Mouse (Mus musculus) lung, postnatal 36 days (tissue): ENCODE measurements around the gene Syngr3.
A peak's percentile ranks its signal among the peaks of the same experiment; 100 is the strongest.

Experiments
- DNase-seq: peaks from one replicate; pipeline ENCODE4 v3.0.0; 2022; ENCODE audit warnings: mixed read lengths

The Syngr3 gene

DNA sequence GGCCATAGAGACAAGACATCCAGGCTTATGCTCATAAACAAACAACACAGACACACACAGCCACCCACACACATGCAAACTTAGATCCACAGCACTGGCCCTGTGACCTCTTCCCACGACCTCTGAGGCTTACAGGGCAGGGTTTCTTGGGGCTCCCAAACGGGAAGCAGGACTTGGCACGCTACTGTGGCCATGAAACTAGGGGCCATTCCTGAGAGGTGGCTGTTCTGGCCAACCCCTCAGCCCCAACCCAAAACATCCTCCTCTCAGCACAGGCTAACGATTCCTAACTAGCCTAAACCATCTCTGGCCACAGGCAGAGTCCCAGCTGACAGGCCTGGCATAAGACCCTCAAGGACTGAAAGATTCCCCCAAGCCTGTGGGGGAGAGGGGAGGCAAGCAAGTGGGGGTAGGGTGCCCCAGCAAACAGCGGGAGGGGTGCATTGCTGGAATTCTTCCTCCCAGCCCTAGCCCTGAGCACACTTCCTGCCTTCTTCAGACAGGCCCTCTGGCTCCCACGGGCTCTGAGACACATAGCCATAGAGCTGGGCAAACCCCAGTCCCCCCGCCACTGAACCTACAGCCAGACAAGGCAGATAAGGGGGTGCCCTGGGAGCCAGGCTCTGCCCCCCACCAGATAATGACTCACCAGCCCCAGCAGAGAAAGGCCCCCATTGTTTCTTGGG, 45.6 kb downstream of the Syngr3 start:
- peak; percentile 82 for DNase-seq

DNA sequence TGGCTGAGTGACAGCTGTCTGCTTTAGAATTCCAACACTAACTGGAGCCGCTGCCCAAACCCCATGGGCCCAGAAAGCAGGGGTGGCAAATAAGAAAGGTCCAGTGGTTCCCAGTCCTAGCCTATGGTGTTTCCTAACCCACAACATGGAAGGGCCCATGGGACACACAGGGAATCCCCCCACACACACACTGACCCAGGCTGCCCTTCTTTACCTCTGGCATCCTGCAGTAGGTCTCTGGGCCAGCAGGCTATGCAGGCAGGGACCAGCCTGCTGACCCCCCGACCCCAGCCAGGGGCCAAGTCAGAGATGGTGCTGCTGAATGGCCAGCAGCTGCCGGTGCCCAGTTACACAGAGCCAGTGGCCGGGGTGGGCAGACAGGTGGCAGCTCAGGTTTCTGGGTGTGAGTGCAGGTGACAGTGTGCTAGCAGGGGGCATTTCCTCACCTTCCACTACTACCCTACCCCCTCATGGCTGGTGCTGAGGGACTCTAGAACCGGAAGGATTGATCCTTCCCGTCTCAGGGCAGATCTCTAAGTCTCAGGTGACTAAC, 46.9 kb downstream of the Syngr3 start:
- DNase-seq, result no peak

DNA sequence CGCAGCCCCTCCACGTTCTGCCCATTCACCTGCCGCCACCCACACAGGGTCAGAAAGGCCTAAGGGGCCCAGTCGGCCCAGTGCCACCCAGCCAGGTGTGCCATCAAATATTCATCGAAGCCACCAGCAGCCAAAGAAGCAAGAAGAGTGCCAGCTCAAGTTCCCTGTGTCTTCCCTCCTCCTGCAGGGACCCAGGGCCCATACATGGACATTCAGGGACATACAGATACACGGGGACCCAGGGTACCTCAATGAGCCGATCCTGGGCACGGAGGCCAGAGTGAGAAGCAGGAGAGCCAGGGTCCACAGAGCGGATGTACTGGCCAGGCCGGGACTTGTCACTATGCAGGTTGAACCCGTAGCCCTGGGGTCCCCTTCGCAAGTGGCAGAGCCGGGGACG, 47.8 kb downstream of the Syngr3 start:
- DNase-seq, result no peak

DNA sequence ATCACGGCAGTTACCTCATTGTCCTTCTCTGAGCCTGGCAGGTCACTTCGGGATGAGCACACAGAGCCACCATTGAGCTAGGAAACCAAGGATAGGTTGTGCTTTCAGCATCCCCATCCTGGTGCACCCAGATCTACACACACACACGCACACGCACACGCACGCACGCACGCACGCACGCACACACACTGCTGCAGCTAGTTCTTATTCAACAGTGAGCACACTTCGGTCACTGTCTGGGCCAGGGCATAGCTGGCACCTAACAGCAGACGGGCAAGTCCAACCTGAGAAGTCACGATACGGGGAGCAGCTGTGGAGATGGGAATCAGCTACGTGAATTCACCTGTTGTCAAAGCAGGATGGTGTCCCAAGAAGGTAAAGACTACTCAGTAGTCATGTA, 49.2 kb downstream of the Syngr3 start:
- no peak for DNase-seq

DNA sequence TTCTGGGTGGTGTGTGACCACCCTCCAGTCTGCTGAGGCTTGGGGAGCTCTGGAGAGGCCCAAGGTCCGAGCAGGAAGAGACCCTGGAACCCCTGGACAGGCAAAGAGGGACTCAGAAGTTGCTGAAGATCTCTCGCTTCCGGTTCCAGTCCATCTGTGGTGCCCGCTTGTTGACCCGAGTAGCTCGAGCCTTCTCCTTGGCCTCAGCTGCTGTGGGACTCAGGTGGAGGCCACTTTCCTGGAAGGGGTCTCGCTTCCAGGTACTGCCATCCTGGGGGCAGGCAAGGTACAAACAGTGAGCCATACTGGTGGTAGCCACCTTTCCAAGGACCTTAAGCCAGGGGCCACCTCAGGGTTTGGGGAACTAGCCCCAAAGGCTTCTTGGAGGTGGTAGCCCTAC, 49.6 kb downstream of the Syngr3 start:
- no peak for DNase-seq

DNA sequence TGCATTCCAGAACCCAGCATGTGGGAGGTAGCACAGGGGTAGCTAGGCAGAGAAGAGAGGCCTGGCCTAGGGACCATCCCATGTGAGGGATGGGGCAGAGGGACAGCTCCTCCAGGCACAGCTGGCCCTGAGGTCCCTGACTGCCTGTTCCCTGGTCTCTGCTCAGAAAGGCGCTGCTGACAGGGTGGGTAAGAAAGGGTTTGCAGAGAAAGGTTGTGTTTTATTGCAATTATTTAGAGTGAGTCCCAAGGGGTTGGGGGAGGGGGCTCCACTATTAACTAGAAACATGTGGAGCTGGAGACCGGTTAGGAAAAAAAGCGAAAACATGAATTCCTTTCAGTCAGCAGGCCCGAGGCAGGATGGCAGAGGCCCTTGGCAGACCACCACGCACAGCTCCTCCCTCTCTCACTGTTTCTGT, 50.2 kb downstream of the Syngr3 start:
- no peak for DNase-seq

DNA sequence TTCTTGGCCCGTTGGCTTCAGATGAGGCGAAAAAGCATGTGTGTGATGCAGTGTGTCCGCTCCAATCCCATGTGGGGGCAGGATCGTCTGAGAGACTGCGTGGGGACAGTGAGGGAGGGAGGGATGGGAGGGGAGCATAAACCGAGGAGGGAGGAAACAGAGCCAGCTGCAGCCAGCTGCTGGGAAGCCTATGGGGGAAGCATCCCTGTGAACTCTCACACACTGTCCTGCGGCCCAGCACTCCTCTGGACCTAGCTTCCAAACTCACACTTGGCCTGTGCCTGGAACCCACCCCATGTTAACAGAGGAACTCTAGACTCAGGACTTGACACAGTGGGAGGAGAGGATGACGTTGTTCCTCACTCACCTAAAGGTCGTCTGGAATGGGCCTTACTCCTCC, 50.9 kb downstream of the Syngr3 start:
- DNase-seq, result peak; percentile 77

DNA sequence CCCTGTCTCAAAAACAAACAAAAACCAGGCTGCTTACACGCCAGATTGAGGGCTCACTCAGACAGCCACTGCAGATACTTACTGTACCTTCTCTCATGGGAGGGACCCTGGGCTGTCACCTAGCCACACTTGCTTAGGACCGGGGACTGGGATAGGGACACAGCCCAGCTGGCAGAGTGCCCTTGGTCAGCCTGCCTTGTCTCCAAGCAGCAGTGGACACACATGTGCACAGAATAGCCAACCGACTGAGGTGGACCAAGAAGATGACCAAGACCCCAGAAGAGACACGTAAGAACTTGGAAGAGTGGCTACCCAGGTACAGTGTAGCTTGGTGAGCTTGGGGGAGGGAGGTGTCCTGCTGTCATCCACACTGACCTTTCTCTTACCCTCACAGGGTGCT, 51.5 kb downstream of the Syngr3 start:
- DNase-seq, result peak; percentile 56

DNA sequence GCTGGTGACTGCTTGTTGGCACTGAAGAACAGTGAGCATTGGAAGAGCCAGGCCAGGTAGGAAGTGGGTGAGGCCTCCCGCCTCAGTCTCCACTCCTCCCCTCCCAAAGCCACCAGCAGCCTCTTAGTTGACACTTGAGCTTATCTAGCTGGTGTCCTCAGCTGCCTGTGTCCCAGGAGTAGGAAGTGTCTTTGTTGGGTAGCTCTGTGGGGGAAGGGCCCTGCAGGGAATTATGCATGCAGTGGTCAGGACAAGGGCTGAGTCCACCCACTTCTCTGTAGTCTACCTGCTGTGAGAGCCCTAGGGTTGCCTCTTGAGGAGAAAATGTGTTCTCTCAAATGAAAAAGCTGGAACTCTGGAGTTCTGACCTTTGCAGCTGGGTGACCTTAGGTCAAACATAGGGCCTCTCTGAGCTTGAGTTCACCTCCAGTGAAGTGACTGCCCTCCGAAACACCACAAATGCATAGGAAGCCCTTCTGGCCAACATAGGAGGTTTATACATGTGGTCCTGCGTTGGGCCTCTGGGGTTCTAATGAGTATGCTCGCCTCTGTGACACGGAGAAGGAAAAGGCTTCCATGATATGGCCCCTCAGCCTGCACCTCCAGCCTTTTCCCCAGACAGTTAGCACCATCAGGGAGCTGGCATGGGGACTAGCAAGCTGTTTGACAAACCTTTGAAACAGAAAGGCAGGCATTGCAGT, 52.8 kb downstream of the Syngr3 start:
- DNase-seq, result peak; percentile 87

DNA sequence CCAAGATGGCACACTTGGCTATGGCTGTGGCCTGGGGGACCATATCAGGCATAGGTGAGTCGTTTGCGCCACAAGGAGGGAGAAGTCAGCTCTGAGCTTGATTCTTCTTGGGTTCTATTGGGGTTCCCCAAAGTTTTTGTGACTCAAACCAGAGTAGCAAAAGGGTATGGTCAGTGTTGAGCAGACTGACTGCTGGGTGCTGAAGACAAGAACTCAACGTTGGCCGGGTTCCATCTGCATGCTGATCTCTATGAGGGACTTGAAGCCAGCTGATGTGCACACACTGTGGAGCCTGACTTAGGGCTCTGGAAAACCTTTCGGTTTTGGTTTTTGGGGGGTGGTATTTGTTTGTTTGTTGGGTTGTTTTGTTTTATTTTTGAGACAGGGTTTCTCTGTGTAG, 54.1 kb downstream of the Syngr3 start:
- no peak for DNase-seq
